Mouse (Mus musculus): ENCODE data around the gene Sh3pxd2a. TPM values are rescaled to one million over a fixed set of nuclear protein-coding genes. Genes with fewer than 3 reads are reported as not detected.

The Sh3pxd2a gene
- total RNA-seq, 2 experiments from 2014 or later: 47.7 to 59.2 TPM

GRCm38 (mm10) chr19:47445726-47446125, 18.5 kb downstream of the Sh3pxd2a start:
- no peak for DNase-seq
- intact Hi-C loops (cut with DNase I): no loop called here

GRCm38 (mm10) chr19:47444488-47444887, 19.7 kb downstream of the Sh3pxd2a start:
- DNase-seq: no peak
- intact Hi-C loops (cut with DNase I): no loop called here

DNA sequence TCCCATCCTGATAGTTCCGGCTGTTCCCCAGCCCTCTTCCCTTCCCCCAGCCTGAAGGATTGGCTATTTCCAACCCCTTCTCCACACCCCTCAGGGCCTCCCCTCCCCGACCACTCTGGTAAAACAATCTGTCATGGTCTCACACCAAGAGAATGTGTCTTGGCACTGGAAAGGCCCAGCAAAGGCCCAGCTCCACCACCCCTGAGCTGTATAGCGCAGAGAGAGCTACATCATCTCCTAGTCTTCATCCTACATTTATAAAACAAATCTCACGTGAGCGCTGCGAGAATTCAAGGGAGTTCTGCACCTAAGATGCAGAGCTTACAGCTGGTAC, 21.9 kb downstream of the Sh3pxd2a start:
- DNase-seq: no peak
- intact Hi-C loops (cut with DNase I): no loop called here

GRCm38 (mm10) chr19:47441541-47442293, 22.5 kb downstream of the Sh3pxd2a start:
- no peak for DNase-seq

DNA sequence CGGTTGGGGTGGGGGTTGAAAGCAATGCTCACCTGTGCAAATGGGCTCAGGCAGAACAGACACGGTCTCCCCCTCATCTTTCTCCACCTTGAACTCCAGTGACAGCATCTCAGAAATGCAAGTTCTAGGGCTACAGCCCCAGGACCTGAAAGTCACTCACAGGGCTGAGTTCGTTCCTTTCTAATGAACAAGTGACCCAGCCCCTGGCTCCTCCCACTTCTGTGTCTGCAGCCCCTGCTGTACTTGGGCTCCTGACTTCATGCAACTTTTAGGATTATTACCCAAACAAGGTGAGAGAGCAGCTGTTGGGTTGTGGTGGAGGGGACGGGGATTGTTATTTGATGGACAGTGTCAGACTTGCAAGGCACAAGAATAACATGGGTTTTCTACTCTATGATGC, 23.2 kb downstream of the Sh3pxd2a start:
- intact Hi-C loops (cut with DNase I): no loop called here

More at GRCm38 (mm10) chr19:47441541-47442293, 22.5 kb downstream of the Sh3pxd2a start:
- intact Hi-C loops (cut with DNase I): no loop called here

GRCm38 (mm10) chr19:47440435-47440803, 23.8 kb downstream of the Sh3pxd2a start:
- no peak for DNase-seq
- intact Hi-C loops (cut with DNase I): no loop called here

More for the DNA sequence above, 23.2 kb downstream of the Sh3pxd2a start:
- DNase-seq: no peak

GRCm38 (mm10) chr19:47439726-47440434, 24.3 kb downstream of the Sh3pxd2a start:
- intact Hi-C loops (cut with DNase I): no loop called here
- no peak for DNase-seq

DNA sequence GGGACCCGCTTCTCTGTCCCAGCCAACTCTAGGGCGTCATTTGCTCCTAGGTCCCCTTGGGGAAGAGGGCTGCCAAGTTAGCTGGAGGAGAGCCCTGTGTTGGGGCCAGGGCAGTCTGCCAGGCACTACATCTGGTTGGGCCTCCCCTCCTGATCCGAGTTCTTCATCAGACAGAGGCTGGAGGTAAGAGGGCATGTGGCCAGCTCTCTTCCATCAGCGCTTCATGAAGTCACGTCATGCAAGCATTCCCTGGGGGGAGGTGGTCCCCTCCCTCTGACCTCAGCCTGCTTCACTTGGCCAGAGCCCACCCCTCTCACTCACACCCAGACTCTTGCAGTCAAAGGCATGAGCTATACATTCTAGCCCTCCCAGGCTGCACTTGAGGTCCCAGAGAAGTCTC, 25.8 kb downstream of the Sh3pxd2a start:
- peak; percentile 86 to 88 for DNase-seq
- intact Hi-C loops (cut with DNase I): no loop called here

- intact Hi-C loops (cut with DNase I): no loop called here
- no peak for DNase-seq
Measured at GRCm38 (mm10) chr19:47437040-47437439, 27.2 kb downstream of the Sh3pxd2a start.

DNA sequence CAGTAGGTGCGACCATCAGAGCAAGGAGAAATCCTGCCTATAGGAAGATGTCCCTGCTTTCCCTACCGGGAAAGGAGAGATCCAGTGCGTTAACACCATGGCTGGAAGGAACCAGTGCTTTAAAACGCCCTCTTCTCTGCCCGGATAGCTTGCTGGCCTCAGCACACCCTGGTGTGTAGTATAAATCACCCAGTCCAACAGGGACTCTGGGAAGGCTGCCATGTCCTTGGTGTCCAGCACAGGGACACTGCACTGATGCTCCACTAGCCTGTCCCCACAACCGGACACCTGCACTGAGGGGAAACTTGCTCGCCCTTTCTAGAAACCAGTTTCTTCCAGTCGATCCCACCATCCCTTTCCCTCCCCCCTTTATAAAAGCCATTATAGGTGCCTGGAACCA, 28.0 kb downstream of the Sh3pxd2a start:
- intact Hi-C loops (cut with DNase I): no loop called here
- peak in 1 of 2 experiments; percentile 45 for DNase-seq

GRCm38 (mm10) chr19:47434655-47435054, 29.5 kb downstream of the Sh3pxd2a start:
- intact Hi-C loops (cut with DNase I): no loop called here

DNA sequence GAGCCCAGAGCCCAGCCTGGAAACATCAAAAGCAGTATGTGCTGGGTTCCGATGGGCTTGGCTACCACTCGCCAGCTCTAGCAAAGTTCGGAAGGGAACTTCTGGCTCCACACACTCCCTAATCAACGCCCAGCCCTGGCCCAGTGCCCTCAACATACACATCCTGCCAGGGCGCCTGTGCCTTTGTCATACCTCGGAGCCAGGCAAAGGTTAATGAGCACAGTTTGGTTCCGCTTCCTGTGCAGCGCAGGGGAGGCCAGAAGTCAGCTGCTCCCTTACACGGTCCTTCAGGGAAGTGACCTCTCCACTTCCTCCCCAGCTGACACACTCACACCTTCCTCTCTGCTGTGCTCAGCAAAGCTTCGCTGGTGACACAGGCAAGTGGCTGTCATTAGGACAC, 31.9 kb downstream of the Sh3pxd2a start:
- peak in 1 of 2 experiments; percentile 58 for DNase-seq
- intact Hi-C loops (cut with DNase I): loop anchor here (2.0 kb wide), 1 partner anchor 18 kb away; no protein-coding TSS in a partner anchor

More at GRCm38 (mm10) chr19:47434655-47435054, 29.5 kb downstream of the Sh3pxd2a start:
- no peak for DNase-seq

GRCm38 (mm10) chr19:47431189-47431931, 32.8 kb downstream of the Sh3pxd2a start:
- intact Hi-C loops (cut with DNase I): no loop called here
- no peak for DNase-seq

GRCm38 (mm10) chr19:47430160-47430559, 34.0 kb downstream of the Sh3pxd2a start:
- intact Hi-C loops (cut with DNase I): no loop called here

GRCm38 (mm10) chr19:47429245-47429644, 35.0 kb downstream of the Sh3pxd2a start:
- intact Hi-C loops (cut with DNase I): loop anchor here (1.0 kb wide), 1 partner anchor 34 kb away; no protein-coding TSS in a partner anchor
- peak; percentile 65 to 75 for DNase-seq

More at GRCm38 (mm10) chr19:47430160-47430559, 34.0 kb downstream of the Sh3pxd2a start:
- no peak for DNase-seq

GRCm38 (mm10) chr19:47428794-47429193, 35.4 kb downstream of the Sh3pxd2a start:
- intact Hi-C loops (cut with DNase I): loop anchor here (1.0 kb wide), 1 partner anchor 35 kb away; no protein-coding TSS in a partner anchor
- DNase-seq: peak in 1 of 2 experiments; percentile 16

DNA sequence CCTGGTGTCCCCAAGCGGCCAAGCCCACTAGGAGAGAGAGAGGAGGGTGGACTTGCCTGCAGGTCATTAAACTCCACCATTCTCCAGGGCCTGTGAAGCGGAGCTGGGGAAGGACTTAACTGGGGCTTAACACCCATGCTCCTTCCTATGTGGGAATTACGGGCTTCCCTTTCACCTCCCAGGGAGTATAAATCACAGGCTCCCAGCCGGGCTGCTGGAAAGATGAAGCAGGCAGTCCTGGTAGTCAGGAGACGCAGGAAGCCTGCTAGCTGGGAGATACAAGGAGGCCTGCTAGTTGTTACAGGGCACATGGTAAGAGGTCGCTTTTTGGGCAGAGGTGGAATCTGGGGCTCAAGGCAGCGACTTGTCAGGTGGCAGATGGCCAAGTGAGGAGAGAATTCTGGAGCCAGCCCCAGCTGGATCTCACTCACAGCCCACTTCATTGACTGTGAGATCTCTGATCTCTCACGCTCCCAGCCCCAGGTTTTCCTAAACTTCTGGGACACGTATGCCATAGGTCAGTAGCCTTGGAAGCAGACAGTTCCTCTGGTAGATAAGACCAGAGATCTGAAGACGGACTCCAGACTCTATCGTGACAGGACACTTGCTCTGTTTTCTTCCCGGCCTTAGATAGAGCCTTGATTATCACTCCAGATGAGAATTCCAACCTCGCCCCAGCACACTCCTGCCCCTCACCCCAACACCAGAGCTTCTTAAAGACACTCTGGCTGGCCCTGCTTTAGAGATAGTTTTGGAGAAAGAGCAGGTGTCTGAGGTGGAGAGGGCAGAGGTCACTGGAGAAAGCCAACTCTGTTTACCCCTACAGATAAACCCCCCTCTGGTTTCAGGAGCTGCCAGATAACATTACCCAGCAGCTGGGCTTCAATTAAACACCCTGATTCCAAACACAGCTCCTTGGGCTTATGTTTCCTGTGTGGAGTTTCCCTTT, 36.1 kb downstream of the Sh3pxd2a start:
- peak in 1 of 2 experiments; percentile 43 for DNase-seq
- intact Hi-C loops (cut with DNase I): no loop called here

- DNase-seq: no peak
- intact Hi-C loops (cut with DNase I): no loop called here
Measured at GRCm38 (mm10) chr19:47423632-47424031, 40.6 kb downstream of the Sh3pxd2a start.

DNA sequence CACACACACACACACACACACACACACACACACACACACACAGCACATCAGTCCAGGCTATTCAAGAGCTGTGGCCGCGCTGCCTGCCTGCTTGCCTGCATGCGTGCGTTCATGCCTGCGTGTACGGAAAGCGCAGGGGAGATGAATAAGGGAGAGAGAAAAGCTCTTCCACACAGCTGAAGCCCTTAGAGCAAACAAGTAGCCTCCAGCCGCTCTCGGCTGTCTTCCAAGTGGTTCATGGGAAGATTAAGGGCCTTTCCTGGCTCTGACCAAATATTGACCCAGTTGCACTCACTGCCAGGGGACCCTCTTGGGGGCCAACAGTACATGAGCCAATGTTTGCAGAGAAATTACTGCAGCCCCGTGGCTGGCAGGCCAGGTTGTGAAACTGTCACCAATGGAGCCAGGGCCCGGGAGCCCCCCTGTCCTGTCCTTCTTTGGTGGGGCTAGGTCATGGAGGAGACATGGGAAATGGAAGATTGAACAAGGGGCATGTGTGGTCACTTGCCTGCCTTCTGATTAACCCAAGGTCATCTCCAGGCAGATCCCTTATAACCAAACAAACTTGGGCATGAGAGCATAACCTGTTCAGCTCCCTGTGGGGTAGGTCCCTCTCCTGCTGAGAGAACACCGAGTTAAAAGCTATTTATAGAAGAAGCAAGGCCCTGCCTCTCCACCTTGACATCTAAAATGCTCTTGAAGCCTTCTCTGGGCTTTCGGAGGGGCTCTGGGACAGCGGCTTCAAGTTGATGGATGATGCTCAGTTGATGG, 42.9 kb downstream of the Sh3pxd2a start:
- DNase-seq: no peak

More for the DNA sequence above, 42.9 kb downstream of the Sh3pxd2a start:
- intact Hi-C loops (cut with DNase I): no loop called here

Data from heart, postnatal 36 days (tissue).